Comparison of ENCODE assay signal across 9 mouse cellular contexts in genomic region chr2:3229060-3229459, GRCm38 (mm10). TPM values are rescaled to one million over a fixed set of nuclear protein-coding genes. Genes with fewer than 3 reads are reported as not detected.
DNase-seq lines count a peak whose midpoint lies in the region; ATAC-seq and TF ChIP-seq lines count a peak whose summit lies in the region.
"Had no signal": no experiment of that assay in that cellular context is flagged by ENCODE, and none has a peak within 500 bp of the region (broad histone marks: within the 10 kb centered on the region; RNA-seq: fewer than 3 reads in every experiment).

No protein-coding gene starts in this region.

- 14% methylated on average over 2 of the region's 2 CpGs for WGBS in embryonic facial prominence, embryonic 14.5 days
- WGBS in heart, embryonic 16.5 days: 10% methylated on average over 2 of the region's 2 CpGs
- WGBS in liver, postnatal 0 days (ENCODE audit: insufficient replicate concordance): 11% methylated on average over 2 of the region's 2 CpGs

- H3K9ac ChIP-seq in embryonic facial prominence, embryonic 14.5 days (ENCODE audit: low read depth, low read length): no peak overlapping the region
- H3K9ac ChIP-seq in heart, embryonic 16.5 days (ENCODE audit: low read length): no peak overlapping the region
- H3K9ac ChIP-seq in liver, postnatal 0 days (replicated peaks): no peak overlapping the region
- H3K9ac ChIP-seq: embryonic facial prominence, embryonic 12.5 days had no signal

- DNase-seq in adrenal gland, postnatal 25 days: peak; percentile 69
- DNase-seq in embryonic facial prominence, embryonic 14.5 days (ENCODE audit: low spot score): peak; percentile 50
- peak; percentile 80 for DNase-seq in kidney, postnatal 14 days
- peak; percentile 62 for DNase-seq in liver, postnatal 0 days
- peak; percentile 33 for DNase-seq in thymus, postnatal 25 days

- ATAC-seq in embryonic facial prominence, embryonic 14.5 days (ENCODE audit: low read depth): peak; percentile 81
- peak; percentile 83; the same call in 1 of the 2 replicates for ATAC-seq in heart, embryonic 16.5 days (replicated peaks; ENCODE audit: extremely low read depth, insufficient read depth, low FRiP score)
- ATAC-seq in liver, postnatal 0 days: peak; percentile 56; the same call in 1 of the 2 replicates
- 0 out of 2 replicates have a peak, but pooled peaks have one; percentile 19 for ATAC-seq in neutrophil, adult 5-6 weeks (ENCODE audit: extremely low read depth, insufficient number of reproducible peaks, low FRiP score, poor library complexity, severe bottlenecking)

- H3K79me2 ChIP-seq in C2C12 (ENCODE audit: control insufficient read depth, insufficient read depth): no peaks in the 10 kb centered on the region

- no peak overlapping the region for H3K4me3 ChIP-seq in C2C12 (ENCODE audit: insufficient read depth, poor library complexity, severe bottlenecking)
- no peak overlapping the region for H3K4me3 ChIP-seq in embryonic facial prominence, embryonic 14.5 days (ENCODE audit: low read depth, low read length)
- no peak overlapping the region for H3K4me3 ChIP-seq in heart, embryonic 16.5 days (ENCODE audit: low read length)
- H3K4me3 ChIP-seq in liver, postnatal 0 days (ENCODE audit: low read depth, low read length): no peak overlapping the region
- H3K4me3 ChIP-seq: embryonic facial prominence, embryonic 12.5 days had no signal

- H3K79me3 ChIP-seq in C2C12 (ENCODE audit: low read depth): no peaks in the 10 kb centered on the region

- TF ChIP-seq EP300 in liver, postnatal 0 days (IDR thresholded peaks at IDR 0.05; ENCODE audit: low read depth): no peak

- H3K36me3 ChIP-seq in C2C12 (ENCODE audit: control insufficient read depth, insufficient read depth): peaks cover 33% of the 10 kb centered on the region
- H3K36me3 ChIP-seq in embryonic facial prominence, embryonic 14.5 days (ENCODE audit: control insufficient read depth, insufficient read depth, low read length): peaks cover 24% of the 10 kb centered on the region
- H3K36me3 ChIP-seq in heart, embryonic 16.5 days (ENCODE audit: control insufficient read depth, insufficient read depth): 0 out of 2 replicates have a peak, but pooled peaks cover 13% of the 10 kb centered on the region
- no peaks in the 10 kb centered on the region for H3K36me3 ChIP-seq in liver, postnatal 0 days (replicated peaks; ENCODE audit: insufficient read depth, low read length)

- peak; percentile 83 for TF ChIP-seq CTCF in C2C12 (IDR thresholded peaks at IDR 0.05; ENCODE audit: control insufficient read depth, insufficient read depth, insufficient read length)
- TF ChIP-seq CTCF in liver, postnatal 0 days (IDR thresholded peaks at IDR 0.05; ENCODE audit: low read depth): peak; percentile 88

- no peaks in the 10 kb centered on the region for H3K4me1 ChIP-seq in embryonic facial prominence, embryonic 14.5 days (ENCODE audit: control insufficient read depth, insufficient read depth, low read length)
- no peaks in the 10 kb centered on the region for H3K4me1 ChIP-seq in heart, embryonic 16.5 days (ENCODE audit: control insufficient read depth, insufficient read depth, low read length)
- no peaks in the 10 kb centered on the region for H3K4me1 ChIP-seq in liver, postnatal 0 days (ENCODE audit: insufficient read depth)
- H3K4me1 ChIP-seq: embryonic facial prominence, embryonic 12.5 days had no signal

- no peaks in the 10 kb centered on the region for H3K9me3 ChIP-seq in embryonic facial prominence, embryonic 14.5 days (ENCODE audit: control insufficient read depth, low read length)
- no peaks in the 10 kb centered on the region for H3K9me3 ChIP-seq in heart, embryonic 16.5 days (replicated peaks; ENCODE audit: control insufficient read depth, low read length)
- H3K9me3 ChIP-seq in liver, postnatal 0 days (ENCODE audit: low read length): no peaks in the 10 kb centered on the region
- H3K9me3 ChIP-seq: embryonic facial prominence, embryonic 12.5 days had no signal

- no peak overlapping the region for H3ac ChIP-seq in C2C12 (ENCODE audit: control insufficient read depth, insufficient read length, low read depth)

- no peak overlapping the region for H3K27ac ChIP-seq in embryonic facial prominence, embryonic 14.5 days (replicated peaks; ENCODE audit: low read depth, low read length)
- H3K27ac ChIP-seq in heart, embryonic 16.5 days (ENCODE audit: low read length): no peak overlapping the region
- no peak overlapping the region for H3K27ac ChIP-seq in liver, postnatal 0 days (ENCODE audit: low read depth)
- H3K27ac ChIP-seq: embryonic facial prominence, embryonic 12.5 days had no signal

- H3K27me3 ChIP-seq in C2C12 (ENCODE audit: control insufficient read depth, insufficient read depth, insufficient read length): no peaks in the 10 kb centered on the region
- H3K27me3 ChIP-seq in embryonic facial prominence, embryonic 14.5 days (replicated peaks; ENCODE audit: control insufficient read depth, insufficient read depth, low read length): no peaks in the 10 kb centered on the region
- no peaks in the 10 kb centered on the region for H3K27me3 ChIP-seq in heart, embryonic 16.5 days (ENCODE audit: control insufficient read depth, insufficient read depth, low read length)
- no peaks in the 10 kb centered on the region for H3K27me3 ChIP-seq in liver, postnatal 0 days (ENCODE audit: insufficient read depth, low read length)
- H3K27me3 ChIP-seq: embryonic facial prominence, embryonic 12.5 days had no signal

- no peak overlapping the region for H3K4me2 ChIP-seq in embryonic facial prominence, embryonic 14.5 days (ENCODE audit: low read depth, low read length)
- no peak overlapping the region for H3K4me2 ChIP-seq in heart, embryonic 16.5 days (ENCODE audit: low read depth, low read length)
- H3K4me2 ChIP-seq in liver, postnatal 0 days (ENCODE audit: low read depth, low read length): no peak overlapping the region
- H3K4me2 ChIP-seq: embryonic facial prominence, embryonic 12.5 days had no signal

TF ChIP-seq in C2C12, 6 proteins besides CTCF, POLR2A, EP300 and RAD21:
- TF ChIP-seq MYOG (IDR thresholded peaks at IDR 0.05; ENCODE audit: control insufficient read depth, extremely low read depth, insufficient read length) (no peak), FOSL1 (IDR thresholded peaks at IDR 0.05; ENCODE audit: insufficient read depth, low read length, poor library complexity, severe bottlenecking) (no peak), USF1 (IDR thresholded peaks at IDR 0.05; ENCODE audit: low read depth) (no peak)
TF ChIP-seq in C2C12: peak in this region for 0.

RNA-seq across cellular contexts. Expression of gene Nmt2, which starts 55.0 kb away (rescaled TPM):
- 25.0 TPM for polyA plus RNA-seq in C2C12 (2012; fragmentation: generic; extraction: Trizol)
- total RNA-seq in adrenal gland, postnatal 25 days (2021): 71.5 and 103 TPM in 2 replicates
- polyA plus RNA-seq in embryonic facial prominence, embryonic 14.5 days (2014; fragmentation: Nextera tagmentation; extraction: Ambion mirVana): 34.2 and 37.3 TPM in 2 replicates
- polyA plus RNA-seq in heart, embryonic 16.5 days (2015; fragmentation: Nextera tagmentation; extraction: Ambion mirVana): 27.5 and 28.9 TPM in 2 replicates
- polyA plus RNA-seq in liver, postnatal 0 days (2015; fragmentation: Nextera tagmentation; extraction: Ambion mirVana): 17.1 and 17.4 TPM in 2 replicates
- 19.7 and 23.6 TPM in 2 replicates for total RNA-seq in neutrophil, adult 5-6 weeks (2017)

Comparison
In these comparisons a context has a peak if more than half of its experiments do, and no peak if none do; other contexts are left out.
1. ATAC-seq: peak in every context shown above with its lines; median percentile 83 in heart, embryonic 16.5 days; 81 in embryonic facial prominence, embryonic 14.5 days; 56 in liver, postnatal 0 days; 19 in neutrophil, adult 5-6 weeks.